Mouse (Mus musculus): ENCODE results near the gene Rgs11. TPM values are rescaled to one million over a fixed set of nuclear protein-coding genes. Genes with fewer than 3 reads are reported as not detected.

Rgs11 gene
- total RNA-seq, 2 experiments from 2014 or later: 0.94 to 1.9 TPM

- no peak for DNase-seq
Observed at GRCm38 (mm10) chr17:26231156-26231555, 28.4 kb downstream of the Rgs11 start.

DNA sequence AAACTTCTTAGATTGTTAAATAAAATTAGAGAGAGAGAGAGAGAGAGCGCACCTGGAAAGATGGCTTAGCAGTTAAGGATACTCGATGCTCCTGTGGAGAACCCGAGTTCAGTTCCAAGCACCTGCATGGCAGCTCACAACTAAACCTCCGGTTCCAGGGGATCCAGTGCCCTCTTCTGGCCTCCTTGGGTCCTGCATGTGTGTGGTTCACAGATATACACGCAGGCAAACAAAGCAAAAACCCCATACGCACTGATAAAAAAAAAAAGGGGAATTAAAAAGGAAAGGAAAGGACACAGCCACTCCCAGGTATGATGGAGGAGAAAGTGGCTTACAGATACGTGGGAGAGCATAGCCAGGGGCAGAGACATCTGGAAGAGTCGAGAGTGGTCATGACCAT is 30.1 kb downstream of the Rgs11 start:
- DNase-seq: no peak

- DNase-seq: no peak
Observed at GRCm38 (mm10) chr17:26234386-26234785, 31.6 kb downstream of the Rgs11 start.

GRCm38 (mm10) chr17:26235077-26235815 is 32.5 kb downstream of the Rgs11 start:
- no peak for DNase-seq

DNA sequence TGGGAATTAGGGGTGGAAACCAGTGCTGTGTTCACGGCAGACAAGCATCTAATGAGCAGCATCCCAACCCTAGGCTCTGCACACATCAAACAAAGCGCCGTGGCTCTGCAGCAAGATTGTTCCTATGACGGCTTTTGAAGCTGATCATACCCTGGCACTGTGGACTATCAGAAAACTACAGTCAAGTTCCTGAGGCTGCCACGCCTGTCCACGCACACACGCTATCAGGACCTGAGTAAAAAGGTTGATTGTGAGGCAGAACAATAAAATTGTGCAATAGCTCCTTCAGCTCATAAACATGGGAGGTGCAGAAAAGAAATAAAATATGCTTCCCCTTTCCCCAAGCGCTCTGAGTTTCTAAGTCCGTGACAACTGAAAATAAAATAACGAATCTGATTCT is 34.9 kb downstream of the Rgs11 start:
- DNase-seq: no peak

GRCm38 (mm10) chr17:26239551-26239950 is 36.8 kb downstream of the Rgs11 start:
- no peak for DNase-seq

GRCm38 (mm10) chr17:26240120-26240790 is 37.5 kb downstream of the Rgs11 start:
- no peak for DNase-seq

DNA sequence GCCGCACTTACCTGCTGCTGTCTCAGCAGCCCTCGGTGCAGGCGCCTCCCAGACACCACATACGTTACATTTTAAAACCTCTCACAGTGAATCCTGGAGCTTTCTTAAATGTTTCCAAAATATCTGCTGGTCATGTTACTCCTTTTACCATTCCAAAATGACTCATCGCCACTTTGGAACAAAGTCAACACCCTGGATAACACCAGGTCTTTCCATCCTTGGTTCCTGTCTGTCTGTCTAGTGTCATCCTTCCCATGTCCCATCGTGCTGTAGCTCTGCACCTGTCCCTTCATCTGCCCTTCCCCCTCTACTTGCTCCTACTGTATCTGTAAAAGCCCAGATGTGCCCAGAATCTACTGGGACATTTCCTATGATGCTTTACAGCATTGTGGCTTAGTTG is 38.2 kb downstream of the Rgs11 start:
- no peak for DNase-seq

- DNase-seq: peak; percentile 71
Observed at GRCm38 (mm10) chr17:26243471-26244100, 40.8 kb downstream of the Rgs11 start.

DNA sequence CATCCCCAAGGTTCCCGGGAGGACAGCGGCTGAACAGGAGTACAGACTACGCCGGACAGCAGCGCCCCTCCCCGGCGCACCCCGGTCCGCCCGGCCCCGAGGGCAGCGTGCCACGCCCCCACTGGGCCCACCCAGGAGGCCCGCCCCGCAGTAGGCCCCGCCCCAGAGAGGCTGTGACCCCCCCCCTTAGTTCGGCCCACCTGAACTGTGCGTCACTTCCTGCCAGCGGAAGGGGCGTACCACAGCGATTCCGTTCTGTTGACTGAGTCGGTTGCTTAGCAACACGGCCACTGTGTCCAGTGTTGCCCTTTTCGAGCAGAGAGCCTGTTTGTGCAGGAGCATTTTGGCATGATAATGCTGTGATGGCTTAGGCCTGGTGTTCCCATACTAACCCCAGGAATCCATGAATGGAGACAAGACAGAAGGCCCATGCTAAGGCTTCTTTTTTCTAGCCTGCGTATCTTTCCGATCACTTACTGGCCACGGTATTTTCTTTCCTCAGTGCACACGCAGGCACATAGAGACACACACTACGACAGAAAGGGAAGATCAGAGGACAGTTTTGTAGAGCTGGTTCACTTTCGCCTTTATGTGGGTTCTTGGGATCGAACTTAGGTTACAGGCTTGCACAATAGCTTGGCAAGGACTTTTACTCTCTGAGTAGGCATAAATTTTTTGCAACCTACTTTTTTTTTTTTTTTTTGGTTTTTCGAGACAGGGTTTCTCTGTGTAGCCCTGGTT is 41.5 kb downstream of the Rgs11 start, which contains the start of gene Fam234a:
Gene Fam234a (minus strand): TSS at position 142 of the 741 bp plus-strand sequence.
- peak; percentile 96 for DNase-seq

DNA sequence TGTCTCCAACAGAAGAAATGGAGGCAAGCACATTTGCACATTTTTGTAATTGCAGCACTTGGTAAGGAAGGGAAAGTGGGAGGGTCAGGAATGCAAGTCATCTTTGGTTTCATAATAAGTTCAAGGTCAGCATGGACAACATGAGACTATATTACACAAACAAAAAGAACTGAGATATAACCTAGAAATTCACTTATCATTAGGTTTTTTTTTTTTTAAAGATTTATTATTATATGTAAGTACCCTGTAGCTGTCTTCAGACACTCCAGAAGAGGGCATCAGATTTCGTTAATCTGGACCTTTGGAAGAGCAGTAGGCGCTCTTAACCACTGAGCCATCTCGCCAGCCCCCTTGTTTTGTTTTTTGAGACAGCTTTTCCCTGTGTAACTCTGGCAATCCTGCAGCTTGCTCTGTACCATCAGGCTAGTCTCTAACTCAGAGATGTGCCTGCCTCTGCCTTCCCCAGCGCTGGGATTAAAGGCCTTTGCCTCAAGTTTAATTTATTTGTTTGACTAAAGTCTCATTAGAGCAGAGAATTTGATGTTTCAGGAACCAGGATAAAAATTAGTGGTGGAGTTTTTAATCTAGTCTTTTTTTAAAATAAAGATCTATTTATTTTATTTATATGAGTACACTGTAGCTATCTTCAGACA is 49.3 kb downstream of the Rgs11 start:
- no peak for DNase-seq

DNA sequence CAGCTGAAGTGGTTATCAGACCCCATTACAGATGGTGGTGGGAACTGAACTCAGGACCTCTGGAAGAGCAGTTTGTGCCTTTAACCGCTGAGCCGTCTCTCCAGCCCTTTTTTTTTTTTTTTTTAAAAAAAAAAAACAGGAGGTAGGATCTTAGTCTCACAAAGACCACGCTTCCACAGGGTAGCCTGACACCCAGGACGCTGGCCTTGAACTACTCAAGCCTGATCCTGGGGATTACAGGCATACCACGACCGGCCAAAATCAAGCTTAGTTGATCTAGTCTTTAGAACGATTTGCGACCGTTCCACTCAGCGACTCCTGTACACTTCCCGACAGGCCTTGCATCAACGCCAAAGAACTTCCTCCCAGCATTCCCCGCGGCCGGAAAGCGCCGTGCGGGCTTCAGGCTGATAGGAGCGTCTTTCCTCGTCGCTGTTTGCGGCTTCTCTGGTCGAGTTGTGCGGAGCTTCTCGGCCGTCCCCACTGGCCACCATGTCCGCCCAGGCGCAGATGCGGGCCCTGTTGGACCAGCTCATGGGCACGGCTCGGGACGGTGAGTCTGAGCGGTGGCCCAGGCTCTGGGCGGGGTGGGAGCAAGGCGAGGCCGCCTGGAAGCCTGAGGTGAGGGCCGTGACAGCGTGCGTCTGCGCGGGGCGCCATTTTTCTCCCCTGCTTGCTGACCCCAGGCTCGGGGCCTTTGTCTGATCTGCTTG is 49.9 kb downstream of the Rgs11 start, which contains the start of gene Luc7l:
Gene Luc7l (plus strand): TSS at position 358 of the 713 bp plus-strand sequence.
- peak; percentile 89 for DNase-seq

DNA sequence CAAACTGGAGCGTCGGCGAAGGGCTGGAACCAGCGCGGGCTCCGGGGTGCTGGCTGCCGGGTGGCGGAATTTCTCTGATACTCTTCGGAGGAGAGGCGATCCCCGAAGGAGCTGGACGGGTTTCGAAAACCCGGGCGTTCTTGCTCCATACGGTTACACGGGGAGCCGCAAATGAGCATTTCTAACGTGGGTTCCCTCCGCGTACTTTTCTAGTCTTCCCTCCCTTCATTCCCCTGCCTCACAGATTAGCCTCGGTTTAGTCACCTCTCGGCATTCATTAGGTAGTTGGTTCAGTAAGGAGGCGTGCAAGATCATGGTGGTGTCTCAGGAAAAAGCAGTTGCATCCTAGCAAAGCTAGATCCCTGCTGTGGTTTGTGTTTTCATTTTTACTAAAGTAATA is 50.6 kb downstream of the Rgs11 start:
- no peak for DNase-seq

GRCm38 (mm10) chr17:26255313-26255712 is 52.6 kb downstream of the Rgs11 start:
- no peak for DNase-seq

Other genes with a start within 250 kb of the Rgs11 start
- gene Capn15, start 217.2 kb upstream of the Rgs11 start, total RNA-seq (2021): 1 to 10 TPM; 6.7 to 8.6 TPM
- gene Rab11fip3, start 133.4 kb upstream of the Rgs11 start, total RNA-seq (2021): 10 to 100 TPM; 37.9 to 41.5 TPM
- 1 to 10 TPM; 5.6 to 6.1 TPM for gene Decr2, start 112.6 kb upstream of the Rgs11 start, total RNA-seq (2021)
- 1 to 10 TPM; 4.9 to 6.4 TPM for gene Nme4, start 107.3 kb upstream of the Rgs11 start, total RNA-seq (2021)
- 1 to 10 TPM; 1.3 to 1.7 TPM for gene Tmem8, start 89.7 kb upstream of the Rgs11 start, total RNA-seq (2021)
- 10 to 100 TPM; 48.4 to 52.3 TPM for gene Mrpl28, start 79.5 kb upstream of the Rgs11 start, total RNA-seq (2021)
- 10 to 100 TPM; 19.3 to 23.1 TPM for gene Axin1, start 64.3 kb upstream of the Rgs11 start, total RNA-seq (2021)
- gene Pdia2, start 3.9 kb upstream of the Rgs11 start, total RNA-seq (2021): under 1 TPM in 1 of 2 experiments, not detected in 1; 0.16 TPM
- 1 to 10 TPM; 3.5 to 4.8 TPM for gene Arhgdig, start 4.8 kb downstream of the Rgs11 start, total RNA-seq (2021)
- gene Fam234a, start 41.3 kb downstream of the Rgs11 start, total RNA-seq (2021): 10 to 100 TPM; 45.8 to 59.0 TPM
- gene Luc7l, start 49.9 kb downstream of the Rgs11 start, total RNA-seq (2021): 10 to 100 TPM; 18.5 to 30.0 TPM
- gene Neurl1b, start 211.9 kb downstream of the Rgs11 start, total RNA-seq (2021): 10 to 100 TPM; 11.6 to 12.7 TPM

All from gastrocnemius, postnatal 10 days (tissue).